In the genomic region with DNA sequence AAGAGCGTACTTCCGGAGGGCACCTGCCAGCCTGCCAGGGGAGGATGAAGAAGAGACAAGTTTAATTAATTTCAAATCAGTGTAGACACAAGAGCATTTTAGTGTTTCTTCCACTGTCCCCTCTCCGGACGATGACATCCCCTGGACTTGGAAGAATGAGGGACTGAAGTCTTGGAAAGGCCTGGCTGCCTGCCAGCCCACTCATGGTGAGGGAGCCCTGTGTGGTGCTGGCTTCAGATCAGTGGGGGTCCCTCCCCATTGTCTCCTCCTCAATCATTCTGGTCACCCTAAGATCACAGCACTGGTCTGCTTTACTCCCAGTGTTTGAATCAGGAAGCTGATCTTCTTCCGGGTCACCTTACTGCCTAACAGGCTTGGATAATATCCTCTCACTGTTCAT, we compare ENCODE assay signal across 12 mouse cellular contexts.
"Had no signal": no experiment of that assay in that cellular context is flagged by ENCODE, and none has a peak within 500 bp of the region (broad histone marks: within the 10 kb centered on the region; RNA-seq: fewer than 3 reads in every experiment).

No protein-coding gene starts in this region.

- DNase-seq: kidney, adult 9 months; kidney, postnatal 4 days; thymus, adult 18-20 months; thymus, postnatal 14 days had no signal

- H3K9ac ChIP-seq: limb, embryonic 15.5 days; midbrain, embryonic 12.5 days; neural tube, embryonic 15.5 days had no signal

- H3K27me3 ChIP-seq: limb, embryonic 15.5 days; midbrain, embryonic 12.5 days; neural tube, embryonic 15.5 days had no signal

- H3K36me3 ChIP-seq: limb, embryonic 15.5 days; midbrain, embryonic 12.5 days; neural tube, embryonic 15.5 days had no signal

- H3K4me3 ChIP-seq: limb, embryonic 15.5 days; midbrain, embryonic 12.5 days; myocyte; neural tube, embryonic 15.5 days had no signal

- H3K4me2 ChIP-seq: limb, embryonic 15.5 days; midbrain, embryonic 12.5 days; neural tube, embryonic 15.5 days had no signal

- H3K27ac ChIP-seq: kidney, postnatal 0 days; limb, embryonic 15.5 days; liver, embryonic 14.5 days; midbrain, embryonic 12.5 days; neural tube, embryonic 15.5 days had no signal

- ATAC-seq: inflammation-experienced regulatory T-cells, adult 6 months; intestine, postnatal 0 days had no signal

- H3K9me3 ChIP-seq: limb, embryonic 15.5 days; neural tube, embryonic 15.5 days had no signal
